Mouse (Mus musculus) adrenal gland, postnatal 10 days (tissue): ENCODE results near the gene Ap1g1. TPM values are rescaled to one million over a fixed set of nuclear protein-coding genes. Genes with fewer than 3 reads are reported as not detected.
A peak's percentile ranks its signal among the peaks of the same experiment; 100 is the strongest.

Experiments
- DNase-seq: peaks from one replicate; pipeline ENCODE4 v3.0.0; 2021; ENCODE audit warnings: mixed read lengths
- total RNA-seq, 2 experiments: library from RNA; stranded (reverse); gene quantifications; 2 replicates each; pipeline ENCODE4 v1.2.3; 2021

The Ap1g1 gene
- total RNA-seq, 2 experiments from 2014 or later: 72.7 to 76.1 TPM

GRCm38 (mm10) chr8:109779431-109780228 is 1.3 kb downstream of the Ap1g1 start:
- no peak for DNase-seq

- DNase-seq: no peak
These were observed 2.2 kb downstream of the Ap1g1 start for GRCm38 (mm10) chr8:109780548-109780947.

- DNase-seq: no peak
These were observed 12.6 kb downstream of the Ap1g1 start for GRCm38 (mm10) chr8:109790938-109791337.

- DNase-seq: no peak
These were observed 16.8 kb downstream of the Ap1g1 start for GRCm38 (mm10) chr8:109795166-109795565.

- no peak for DNase-seq
These were observed 20.4 kb downstream of the Ap1g1 start for GRCm38 (mm10) chr8:109798721-109799120.

GRCm38 (mm10) chr8:109799245-109799644 is 20.9 kb downstream of the Ap1g1 start:
- no peak for DNase-seq

GRCm38 (mm10) chr8:109800325-109800724 is 22.0 kb downstream of the Ap1g1 start:
- DNase-seq: no peak

GRCm38 (mm10) chr8:109803211-109803610 is 24.9 kb downstream of the Ap1g1 start:
- DNase-seq: no peak

GRCm38 (mm10) chr8:109803801-109804200 is 25.4 kb downstream of the Ap1g1 start:
- no peak for DNase-seq

GRCm38 (mm10) chr8:109806522-109806921 is 28.2 kb downstream of the Ap1g1 start:
- DNase-seq: no peak

GRCm38 (mm10) chr8:109807401-109808119 is 29.2 kb downstream of the Ap1g1 start:
- DNase-seq: no peak

- DNase-seq: no peak
These were observed 29.7 kb downstream of the Ap1g1 start for GRCm38 (mm10) chr8:109808120-109808447.

- DNase-seq: peak; percentile 64
These were observed 32.1 kb downstream of the Ap1g1 start for GRCm38 (mm10) chr8:109810434-109810833.

GRCm38 (mm10) chr8:109815268-109815667 is 36.9 kb downstream of the Ap1g1 start:
- no peak for DNase-seq

- no peak for DNase-seq
These were observed 39.6 kb downstream of the Ap1g1 start for GRCm38 (mm10) chr8:109817933-109818332.

GRCm38 (mm10) chr8:109823561-109823960 is 45.2 kb downstream of the Ap1g1 start:
- no peak for DNase-seq

- DNase-seq: no peak
These were observed 61.5 kb downstream of the Ap1g1 start for GRCm38 (mm10) chr8:109839822-109840221.

- no peak for DNase-seq
These were observed 64.1 kb downstream of the Ap1g1 start for GRCm38 (mm10) chr8:109842468-109842867.

GRCm38 (mm10) chr8:109847866-109848265 is 69.5 kb downstream of the Ap1g1 start:
- DNase-seq: no peak

- DNase-seq: no peak
These were observed 70.6 kb downstream of the Ap1g1 start for GRCm38 (mm10) chr8:109848981-109849380.

- peak; percentile 64 for DNase-seq
These were observed 75.1 kb downstream of the Ap1g1 start for GRCm38 (mm10) chr8:109853423-109853822.

GRCm38 (mm10) chr8:109854522-109854921 is 76.2 kb downstream of the Ap1g1 start:
- DNase-seq: no peak

- no peak for DNase-seq
These were observed 77.1 kb downstream of the Ap1g1 start for GRCm38 (mm10) chr8:109855451-109855850.

- peak; percentile 21 for DNase-seq
These were observed 85.0 kb downstream of the Ap1g1 start for GRCm38 (mm10) chr8:109863398-109863797.
